Mouse (Mus musculus): Measurements from ENCODE around the gene Fcamr.
A peak's percentile ranks its signal among the peaks of the same experiment; 100 is the strongest.

Fcamr gene

GRCm38 (mm10) chr1:130801511-130801910 is 809 bp downstream of the Fcamr start:
- no peak for DNase-seq (ENCODE audit: low read depth, low spot score)

GRCm38 (mm10) chr1:130802976-130803375 is 2.3 kb downstream of the Fcamr start:
- DNase-seq (ENCODE audit: low read depth, low spot score), result no peak

- no peak for DNase-seq (ENCODE audit: low read depth, low spot score)
Measured at GRCm38 (mm10) chr1:130804279-130804678, 3.6 kb downstream of the Fcamr start.

GRCm38 (mm10) chr1:130810906-130811305 is 10.2 kb downstream of the Fcamr start:
- DNase-seq (ENCODE audit: low read depth, low spot score), result no peak

GRCm38 (mm10) chr1:130811316-130811715 is 10.6 kb downstream of the Fcamr start:
- no peak for DNase-seq (ENCODE audit: low read depth, low spot score)

GRCm38 (mm10) chr1:130819737-130820136 is 19.0 kb downstream of the Fcamr start:
- peak; percentile 48 for DNase-seq (ENCODE audit: low read depth, low spot score)

- DNase-seq (ENCODE audit: low read depth, low spot score), result peak; percentile 84
Measured at GRCm38 (mm10) chr1:130820316-130821148, 19.8 kb downstream of the Fcamr start.

- DNase-seq (ENCODE audit: low read depth, low spot score), result peak; percentile 67
Measured at GRCm38 (mm10) chr1:130821149-130821471, 20.4 kb downstream of the Fcamr start.

- DNase-seq (ENCODE audit: low read depth, low spot score), result no peak
Measured at GRCm38 (mm10) chr1:130821911-130822625, 21.4 kb downstream of the Fcamr start.

- no peak for DNase-seq (ENCODE audit: low read depth, low spot score)
Measured at GRCm38 (mm10) chr1:130826448-130826847, 25.7 kb downstream of the Fcamr start, which contains the start of gene Pigr. Gene Pigr, plus strand, starts transcription at chr1:130826684.

- no peak for DNase-seq (ENCODE audit: low read depth, low spot score)
Measured at GRCm38 (mm10) chr1:130828656-130829055, 28.0 kb downstream of the Fcamr start.

GRCm38 (mm10) chr1:130829906-130830830 is 29.5 kb downstream of the Fcamr start:
- DNase-seq (ENCODE audit: low read depth, low spot score), result no peak

- DNase-seq (ENCODE audit: low read depth, low spot score), result no peak
Measured at GRCm38 (mm10) chr1:130832230-130833149, 31.8 kb downstream of the Fcamr start.

- DNase-seq (ENCODE audit: low read depth, low spot score), result no peak
Measured at GRCm38 (mm10) chr1:130835161-130835936, 34.6 kb downstream of the Fcamr start.

- DNase-seq (ENCODE audit: low read depth, low spot score), result peak; percentile 91
Measured at GRCm38 (mm10) chr1:130838288-130838687, 37.6 kb downstream of the Fcamr start.

- DNase-seq (ENCODE audit: low read depth, low spot score), result no peak
Measured at GRCm38 (mm10) chr1:130840599-130841379, 40.1 kb downstream of the Fcamr start.

- DNase-seq (ENCODE audit: low read depth, low spot score), result no peak
Measured at GRCm38 (mm10) chr1:130841621-130842020, 40.9 kb downstream of the Fcamr start.

- no peak for DNase-seq (ENCODE audit: low read depth, low spot score)
Measured at GRCm38 (mm10) chr1:130844516-130844915, 43.8 kb downstream of the Fcamr start.

- DNase-seq (ENCODE audit: low read depth, low spot score), result no peak
Measured at GRCm38 (mm10) chr1:130849530-130850214, 49.0 kb downstream of the Fcamr start.

All from A20 (cell line).